Mouse (Mus musculus) MEL (cell line): Measurements from ENCODE around the gene Frrs1l. TPM values are rescaled to one million over a fixed set of nuclear protein-coding genes. Genes with fewer than 3 reads are reported as not detected.

Experiments used
- DNase-seq: peaks from one replicate; pipeline ENCODE4 v3.0.0; 2011; ENCODE audit warnings: low read depth, low spot score
- H3K27ac ChIP-seq: 2 replicates; pipeline ENCODE4 v1.5.1; 2012; ENCODE audit warnings: low read depth, mild to moderate bottlenecking, control low read depth, low read length, moderate library complexity; ENCODE audit not compliant: control insufficient read depth
- H3K27me3 ChIP-seq, 2 experiments: fragments of 150-350 bp in 1 of 2; sonication (generic) in 1 of 2; 2 replicates each; pipeline ENCODE4 v1.6.1; 2012; ENCODE audit warnings: low read length in 2 of 2, mild to moderate bottlenecking in 2 of 2, improper control_type of control experiment in 1 of 2, moderate library complexity in 1 of 2; ENCODE audit not compliant: insufficient read depth in 2 of 2, control insufficient read depth in 1 of 2
- H3K36me3 ChIP-seq, 2 experiments: 2 replicates each; pipeline ENCODE4 v1.6.1; 2012 to 2014; ENCODE audit warnings: low read length in 2 of 2, improper control_type of control experiment in 1 of 2, inconsistent platforms in 1 of 2, mild to moderate bottlenecking in 1 of 2; ENCODE audit not compliant: insufficient read depth in 2 of 2, control insufficient read depth in 1 of 2
- H3K4me1 ChIP-seq, 2 experiments: fragments of 150-350 bp in 1 of 2; sonication (generic) in 1 of 2; 2 replicates each; pipeline ENCODE4 v1.6.1; 2012; ENCODE audit warnings: low read length in 2 of 2, improper control_type of control experiment in 1 of 2, mild to moderate bottlenecking in 1 of 2; ENCODE audit not compliant: insufficient read depth in 2 of 2, control insufficient read depth in 1 of 2
- H3K4me3 ChIP-seq, 2 experiments: fragments of 150-350 bp in 1 of 2; sonication (generic) in 1 of 2; 2 replicates each; pipeline ENCODE4 v1.5.1; 2012; ENCODE audit warnings: low read depth in 2 of 2, low read length in 2 of 2, mild to moderate bottlenecking in 2 of 2, moderate library complexity in 2 of 2, control low read depth in 1 of 2, improper control_type of control experiment in 1 of 2; ENCODE audit not compliant: control insufficient read depth in 1 of 2, insufficient read depth in 1 of 2
- H3K79me2 ChIP-seq: 2 replicates; pipeline ENCODE4 v1.6.1; 2012; ENCODE audit warnings: mild to moderate bottlenecking, low read length, moderate library complexity; ENCODE audit not compliant: control insufficient read depth, poor library complexity, insufficient read depth
- H3K9ac ChIP-seq: 2 replicates; pipeline ENCODE4 v1.6.1; 2012; ENCODE audit warnings: low read depth, mild to moderate bottlenecking, control low read depth, low read length, moderate library complexity; ENCODE audit not compliant: control insufficient read depth, poor library complexity, severe bottlenecking
- H3K9me3 ChIP-seq: fragments of 150-350 bp; sonication (generic); replicated peaks from 2 replicates; pipeline ENCODE4 v1.6.1; 2012; ENCODE audit warnings: mild to moderate bottlenecking, low read length, improper control_type of control experiment, moderate library complexity; ENCODE audit not compliant: insufficient read depth
- CHD1 ChIP-seq: IDR thresholded peaks from 2 replicates; pipeline ENCODE4 v1.6.1; 2012; ENCODE audit warnings: low read depth, mild to moderate bottlenecking, inconsistent platforms, low read length, improper control_type of control experiment
- CHD2 ChIP-seq: IDR thresholded peaks from 2 replicates; pipeline ENCODE4 v1.6.1; 2011; ENCODE audit warnings: low read length, improper control_type of control experiment
- E2F4 ChIP-seq: IDR thresholded peaks from 2 replicates; pipeline ENCODE4 v1.6.1; 2011; ENCODE audit warnings: low read depth, low read length, improper control_type of control experiment, borderline replicate concordance
- ELF1 ChIP-seq: IDR thresholded peaks from 2 replicates; pipeline ENCODE4 v1.6.1; 2014; ENCODE audit warnings: low read depth, mild to moderate bottlenecking, inconsistent platforms, low read length, improper control_type of control experiment, moderate library complexity
- EP300 ChIP-seq, 2 experiments: IDR thresholded peaks; 2 replicates each; pipeline ENCODE4 v1.6.1; 2011; ENCODE audit warnings: improper control_type of control experiment in 2 of 2, low read length in 2 of 2, low read depth in 1 of 2, mild to moderate bottlenecking in 1 of 2
- ETS1 ChIP-seq: IDR thresholded peaks from 2 replicates; pipeline ENCODE4 v1.6.1; 2012; ENCODE audit warnings: low read depth, mild to moderate bottlenecking, inconsistent platforms, low read length, improper control_type of control experiment, moderate library complexity
- GATA1 ChIP-seq: IDR thresholded peaks from 2 replicates; pipeline ENCODE4 v1.6.1; 2011; ENCODE audit warnings: low read depth, low read length, improper control_type of control experiment
- JUND ChIP-seq: IDR thresholded peaks from 2 replicates; pipeline ENCODE4 v1.6.1; 2011; ENCODE audit warnings: low read depth, mild to moderate bottlenecking, improper control_type of control experiment, low read length
- MAFK ChIP-seq: IDR thresholded peaks from 2 replicates; pipeline ENCODE4 v1.6.1; 2011; ENCODE audit warnings: low read depth, mild to moderate bottlenecking, low read length, improper control_type of control experiment, borderline replicate concordance
- MAZ ChIP-seq: IDR thresholded peaks from 2 replicates; pipeline ENCODE4 v1.6.1; 2012; ENCODE audit warnings: low read depth, mild to moderate bottlenecking, inconsistent platforms, low read length, improper control_type of control experiment
- MEF2A ChIP-seq: IDR thresholded peaks from 2 replicates; pipeline ENCODE4 v1.6.1; 2014; ENCODE audit warnings: low read depth, mild to moderate bottlenecking, inconsistent platforms, low read length, improper control_type of control experiment; ENCODE audit not compliant: poor library complexity, insufficient replicate concordance, severe bottlenecking; ENCODE audit errors: extremely low read depth
- MXI1 ChIP-seq: IDR thresholded peaks from 2 replicates; pipeline ENCODE4 v1.6.1; 2011; ENCODE audit warnings: mild to moderate bottlenecking, low read depth, low read length, improper control_type of control experiment
- MYC ChIP-seq: IDR thresholded peaks from 2 replicates; pipeline ENCODE4 v1.6.1; 2011; ENCODE audit warnings: low read depth, mild to moderate bottlenecking, low read length, improper control_type of control experiment, moderate library complexity
- NELFE ChIP-seq: IDR thresholded peaks from 2 replicates; pipeline ENCODE4 v1.6.1; 2011; ENCODE audit warnings: low read depth, low read length, improper control_type of control experiment
- NRF1 ChIP-seq: IDR thresholded peaks from 2 replicates; pipeline ENCODE4 v1.6.1; 2014; ENCODE audit warnings: low read depth, mild to moderate bottlenecking, inconsistent platforms, low read length, improper control_type of control experiment, moderate library complexity; ENCODE audit not compliant: poor library complexity, insufficient read depth, severe bottlenecking
- POLR2AphosphoS2 ChIP-seq: IDR thresholded peaks from 2 replicates; pipeline ENCODE4 v1.6.1; 2011; ENCODE audit warnings: low read length, improper control_type of control experiment
- SMC3 ChIP-seq: IDR thresholded peaks from 2 replicates; pipeline ENCODE4 v1.6.1; 2011; ENCODE audit warnings: low read depth, low read length, improper control_type of control experiment
- USF1 ChIP-seq: IDR thresholded peaks from 2 replicates; pipeline ENCODE4 v1.6.1; 2014; ENCODE audit warnings: low read depth, mild to moderate bottlenecking, inconsistent platforms, low read length, improper control_type of control experiment, moderate library complexity
- USF2 ChIP-seq, 2 experiments: IDR thresholded peaks; 2 replicates each; pipeline ENCODE4 v1.6.1; 2011 to 2012; ENCODE audit warnings: improper control_type of control experiment in 2 of 2, low read length in 2 of 2, borderline replicate concordance in 1 of 2, inconsistent platforms in 1 of 2, low read depth in 1 of 2, mild to moderate bottlenecking in 1 of 2; ENCODE audit not compliant: insufficient read depth in 1 of 2
- ZC3H11A ChIP-seq: IDR thresholded peaks from 2 replicates; pipeline ENCODE4 v1.6.1; 2012; ENCODE audit warnings: low read depth, mild to moderate bottlenecking, inconsistent platforms, low read length, improper control_type of control experiment
- ZKSCAN1 ChIP-seq: IDR thresholded peaks from 2 replicates; pipeline ENCODE4 v1.6.1; 2012; ENCODE audit warnings: low read depth, mild to moderate bottlenecking, inconsistent platforms, low read length, improper control_type of control experiment, moderate library complexity
- ZMIZ1 ChIP-seq: IDR thresholded peaks from 2 replicates; pipeline ENCODE4 v1.6.1; 2012; ENCODE audit warnings: low read depth, mild to moderate bottlenecking, inconsistent platforms, low read length, improper control_type of control experiment, moderate library complexity
- ZNF384 ChIP-seq: IDR thresholded peaks from 2 replicates; pipeline ENCODE4 v1.6.1; 2012; ENCODE audit warnings: low read depth, mild to moderate bottlenecking, inconsistent platforms, low read length, improper control_type of control experiment
- polyA plus RNA-seq, 2 experiments: library from polyadenylated mRNA; stranded (reverse) in 1 of 2; unstranded in 1 of 2; fragments of >175 nt in 1 of 2; fragments of >200 nt in 1 of 2; gene quantifications; 2 replicates each; pipeline versions ENCODE4 v1.2.1 to v1.2.4; 2012; ENCODE audit warnings: low replicate concordance in 2 of 2, low read depth in 1 of 2; ENCODE audit not compliant: insufficient read length in 2 of 2, insufficient read depth in 1 of 2, missing spikeins in 1 of 2
- total RNA-seq: library from RNA; depleted of rRNA; stranded (reverse); fragments of 300-350 nt; gene quantifications from 2 replicates; pipeline ENCODE4 v1.2.3, GENCODE M21; 2012

Frrs1l gene
- total and polyA plus RNA-seq, 3 experiments = not detected

GRCm38 (mm10) chr4:56914761-56915160, 75.4 kb downstream of the Frrs1l start:
- no peak overlapping the region for H3K27ac ChIP-seq
- H3K79me2 ChIP-seq = no peaks in the 10 kb centered on the region
- no peak overlapping the region for H3K9ac ChIP-seq
- no peaks in the 10 kb centered on the region for H3K27me3 ChIP-seq
- no peaks in the 10 kb centered on the region for H3K4me1 ChIP-seq
- no peaks in the 10 kb centered on the region for H3K9me3 ChIP-seq
- no peak overlapping the region for H3K4me3 ChIP-seq
- TF ChIP-seq NELFE (no peak), ZKSCAN1 (no peak), ZNF384 (no peak), GATA1 (no peak), EP300 (IDR thresholded peaks at IDR 0.05; ENCODE audit: low read depth in 1 of 2, low read length in 2 of 2) (no peak), MEF2A (no peak), E2F4 (no peak), USF2 (IDR thresholded peaks at IDR 0.05; ENCODE audit: borderline replicate concordance in 1 of 2, insufficient read depth in 1 of 2, low read depth in 1 of 2, low read length in 2 of 2) (no peak), MXI1 (no peak), USF1 (no peak), ELF1 (no peak)
- peaks cover 0 to 14% of the 10 kb centered on the region in 2 experiments; a peak in 2 of 4 replicates for H3K36me3 ChIP-seq
- no peak for DNase-seq

DNA sequence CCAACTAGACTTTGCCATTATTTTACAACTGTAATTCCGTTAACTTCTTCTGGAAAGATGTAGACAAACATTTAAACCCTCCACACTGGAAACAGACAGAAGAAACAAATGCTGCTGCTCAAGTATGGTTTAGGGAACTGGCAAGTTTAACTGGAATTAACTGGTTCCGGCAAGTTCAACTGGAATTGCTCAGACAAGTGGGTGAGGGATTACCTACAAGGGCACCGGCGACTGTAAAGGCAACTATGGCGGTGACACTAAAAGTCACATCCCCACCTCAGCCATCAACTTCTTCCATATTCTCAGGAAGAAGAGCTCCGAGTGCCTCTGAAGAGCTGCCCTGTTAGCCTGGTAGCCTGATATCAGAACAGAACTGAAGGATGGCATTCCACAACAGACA, 75.9 kb downstream of the Frrs1l start:
- no peak for DNase-seq
- Histone ChIP-seq H3K4me1 (no peaks in the 10 kb centered on the region), H3K27ac (no peak overlapping the region), H3K9me3 (no peaks in the 10 kb centered on the region)
- TF ChIP-seq EP300 (IDR thresholded peaks at IDR 0.05; ENCODE audit: low read depth in 1 of 2, low read length in 2 of 2) (no peak), ELF1 (no peak), SMC3 (no peak), ETS1 (no peak)
- TF ChIP-seq, all 39 proteins: peak for 0
- Histone ChIP-seq H3K9ac (no peak overlapping the region), H3K79me2 (no peaks in the 10 kb centered on the region), H3K36me3 (peaks cover 0 to 14% of the 10 kb centered on the region in 2 experiments; a peak in 2 of 4 replicates), H3K27me3 (no peaks in the 10 kb centered on the region), H3K4me3 (no peak overlapping the region)

DNA sequence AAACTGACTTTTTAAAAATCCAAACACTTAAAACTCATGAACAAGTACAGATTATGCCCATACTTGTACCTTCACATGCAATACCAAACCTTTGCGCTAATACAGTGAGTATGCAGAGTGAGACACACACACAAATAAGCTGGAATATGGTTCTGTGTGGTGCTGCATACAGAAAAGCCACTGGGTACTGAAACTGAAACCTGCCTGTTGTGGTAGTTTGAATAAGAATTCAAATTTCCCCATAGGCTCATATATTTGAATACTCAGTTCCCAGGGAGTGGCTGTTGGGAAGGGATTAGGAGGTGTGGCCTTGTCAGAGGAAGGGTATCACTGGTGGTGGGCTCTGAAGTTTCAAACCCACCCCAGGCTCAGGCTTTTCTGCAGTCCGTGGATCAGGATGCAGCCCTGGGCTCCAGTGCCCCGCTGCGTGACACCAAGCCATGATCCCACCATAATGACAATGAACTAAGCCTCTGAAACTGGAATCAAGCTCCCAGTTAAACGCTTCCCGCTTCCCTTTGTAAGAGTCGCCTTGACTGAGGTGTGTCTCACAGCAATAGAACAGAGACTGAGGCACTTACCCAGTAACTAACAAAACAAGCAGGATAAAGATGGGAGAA, 77.7 kb downstream of the Frrs1l start:
- H3K9me3 ChIP-seq = no peaks in the 10 kb centered on the region
- no peaks in the 10 kb centered on the region for H3K27me3 ChIP-seq
- peaks cover 0 to 15% of the 10 kb centered on the region in 2 experiments; a peak in 2 of 4 replicates for H3K36me3 ChIP-seq
- H3K27ac ChIP-seq = no peak overlapping the region
- H3K4me1 ChIP-seq = no peaks in the 10 kb centered on the region
- TF ChIP-seq CHD1 = no peak
- no peak for TF ChIP-seq ZMIZ1
- TF ChIP-seq JUND = no peak
- TF ChIP-seq MAZ = no peak
- no peak for TF ChIP-seq MAFK
- TF ChIP-seq NRF1 = no peak
- no peak for TF ChIP-seq ZC3H11A
- TF ChIP-seq POLR2AphosphoS2 = no peak
- TF ChIP-seq CHD2 = no peak
- no peak for TF ChIP-seq MYC
- no peak for TF ChIP-seq MXI1
- no peak for DNase-seq
- no peak overlapping the region for H3K9ac ChIP-seq
- no peaks in the 10 kb centered on the region for H3K79me2 ChIP-seq
- no peak overlapping the region for H3K4me3 ChIP-seq
